Mouse (Mus musculus) cerebellum, postnatal 4 days (tissue): ENCODE data around the gene Maged1.
"Not testable (repeated sequence)": the region's sequence is repeated elsewhere in the genome, so short reads cannot be mapped to it uniquely, and the experiment has no call there.

Source experiments
- DNase-seq, 2 experiments: peaks; one replicate each; pipeline ENCODE4 v3.0.0; 2022; ENCODE audit warnings: low spot score in 2 of 2, mixed read lengths in 1 of 2

The Maged1 gene

DNA sequence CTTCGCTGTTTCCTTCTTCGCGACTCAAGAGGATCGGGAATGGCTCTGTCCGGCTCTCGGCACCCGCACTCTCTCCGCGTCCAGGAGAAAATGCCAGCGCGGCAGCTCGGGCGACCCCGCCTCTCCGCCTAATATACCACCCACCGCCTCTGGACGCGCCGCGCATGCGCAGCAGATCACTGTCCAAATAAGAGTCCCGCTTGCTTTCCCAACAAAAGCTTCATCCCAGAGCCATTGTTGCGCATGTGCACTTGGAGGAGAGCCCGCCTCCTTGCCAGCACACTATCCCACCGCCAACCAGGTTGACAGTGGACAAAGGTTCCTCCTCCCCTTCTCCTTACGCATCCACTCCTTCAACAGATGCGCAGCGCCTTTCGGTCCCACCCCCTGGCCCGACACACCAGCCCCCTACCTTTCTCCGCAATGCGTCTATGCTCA, at the start of gene Maged1:
TSS of gene Maged1 (minus strand) at position 226 of the 438 bp plus-strand sequence.
- DNase-seq: peak; percentile 56 to 86

DNA sequence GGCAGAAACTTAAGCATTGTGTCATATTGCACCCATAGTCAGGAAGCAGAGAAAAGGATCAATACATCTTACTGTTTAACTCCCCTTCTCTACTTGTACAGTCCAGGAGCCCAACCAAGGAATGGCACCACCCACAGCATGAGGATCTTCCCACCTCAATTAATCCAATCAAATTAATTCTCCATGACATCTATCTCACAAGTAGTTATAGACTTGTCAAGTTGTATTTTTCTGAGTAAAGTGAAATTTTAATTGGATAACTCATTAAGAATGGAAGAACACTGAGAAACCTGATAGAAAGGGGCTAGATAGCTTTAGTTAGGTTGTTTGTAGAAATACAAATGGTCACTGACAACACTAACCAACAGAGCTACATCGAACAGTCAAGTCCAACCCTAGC, 38.3 kb upstream of the Maged1 start:
- DNase-seq: no peak

DNA sequence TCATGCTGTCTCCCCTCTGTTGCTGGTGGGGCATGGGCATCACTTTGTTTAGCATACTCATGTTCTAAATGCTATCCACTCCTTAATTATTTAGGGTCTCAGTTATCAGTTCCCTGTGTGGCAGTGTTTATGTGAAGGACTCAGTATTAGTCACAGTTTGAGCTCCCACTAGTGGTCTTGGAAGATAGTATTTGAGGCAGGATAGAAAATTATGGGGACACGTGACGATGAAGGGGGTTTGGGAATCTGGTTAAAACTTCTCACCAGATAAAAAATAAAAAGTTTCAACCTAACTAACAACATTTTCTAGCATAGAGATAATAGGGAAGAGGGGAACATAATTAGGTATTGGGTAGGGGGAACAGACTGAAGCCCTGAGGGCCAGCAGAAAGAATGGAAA, 22.8 kb upstream of the Maged1 start:
- no peak for DNase-seq

DNA sequence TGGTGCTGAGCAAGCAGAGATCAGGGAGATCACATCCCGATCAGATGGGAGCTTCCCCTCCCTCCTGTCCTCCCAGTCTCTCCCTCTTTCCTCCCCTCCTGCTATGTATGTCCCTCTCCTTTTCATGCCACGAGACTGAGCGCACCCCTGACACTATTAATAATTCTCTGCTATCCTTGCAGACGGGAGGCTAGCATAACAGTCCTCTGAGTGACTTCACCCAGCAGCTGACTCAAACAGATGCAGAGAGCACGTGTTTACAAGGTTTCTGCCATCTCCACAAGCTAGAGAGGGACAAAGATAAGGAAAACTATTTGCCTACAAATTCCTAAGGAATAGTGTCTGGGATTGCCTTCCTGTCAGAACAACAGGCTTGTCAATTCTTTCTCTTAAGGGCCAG, 20.4 kb upstream of the Maged1 start:
- DNase-seq: no peak

- DNase-seq: no peak
Observed at GRCm38 (mm10) chrX:94548227-94548626, 6.3 kb upstream of the Maged1 start.

- no peak for DNase-seq
Observed at GRCm38 (mm10) chrX:94545941-94546340, 4.0 kb upstream of the Maged1 start.

DNA sequence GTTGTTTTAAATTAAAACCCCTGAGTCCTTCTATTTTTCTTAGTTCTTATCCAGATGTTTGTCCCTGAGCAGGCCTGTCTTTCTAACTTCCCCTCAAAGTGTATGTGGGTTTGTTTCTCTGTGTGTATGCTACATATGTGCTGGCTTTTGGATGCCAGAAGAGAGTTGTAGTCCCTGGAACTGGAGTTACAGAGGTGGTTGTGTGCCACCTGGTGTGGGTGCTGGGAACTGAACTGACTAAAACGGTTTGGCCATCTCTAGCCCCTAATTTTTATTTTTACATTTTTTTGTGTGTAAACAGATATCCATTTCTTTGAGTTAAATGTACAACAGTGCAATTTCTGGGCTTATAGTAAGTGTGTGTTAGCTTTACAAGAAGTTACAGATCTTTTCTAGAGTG, 3.0 kb upstream of the Maged1 start:
- peak in 1 of 2 experiments; percentile 21 for DNase-seq

GRCm38 (mm10) chrX:94542536-94542935, 593 bp upstream of the Maged1 start:
- DNase-seq: no peak

GRCm38 (mm10) chrX:94541206-94541605, 737 bp downstream of the Maged1 start:
- no peak for DNase-seq

DNA sequence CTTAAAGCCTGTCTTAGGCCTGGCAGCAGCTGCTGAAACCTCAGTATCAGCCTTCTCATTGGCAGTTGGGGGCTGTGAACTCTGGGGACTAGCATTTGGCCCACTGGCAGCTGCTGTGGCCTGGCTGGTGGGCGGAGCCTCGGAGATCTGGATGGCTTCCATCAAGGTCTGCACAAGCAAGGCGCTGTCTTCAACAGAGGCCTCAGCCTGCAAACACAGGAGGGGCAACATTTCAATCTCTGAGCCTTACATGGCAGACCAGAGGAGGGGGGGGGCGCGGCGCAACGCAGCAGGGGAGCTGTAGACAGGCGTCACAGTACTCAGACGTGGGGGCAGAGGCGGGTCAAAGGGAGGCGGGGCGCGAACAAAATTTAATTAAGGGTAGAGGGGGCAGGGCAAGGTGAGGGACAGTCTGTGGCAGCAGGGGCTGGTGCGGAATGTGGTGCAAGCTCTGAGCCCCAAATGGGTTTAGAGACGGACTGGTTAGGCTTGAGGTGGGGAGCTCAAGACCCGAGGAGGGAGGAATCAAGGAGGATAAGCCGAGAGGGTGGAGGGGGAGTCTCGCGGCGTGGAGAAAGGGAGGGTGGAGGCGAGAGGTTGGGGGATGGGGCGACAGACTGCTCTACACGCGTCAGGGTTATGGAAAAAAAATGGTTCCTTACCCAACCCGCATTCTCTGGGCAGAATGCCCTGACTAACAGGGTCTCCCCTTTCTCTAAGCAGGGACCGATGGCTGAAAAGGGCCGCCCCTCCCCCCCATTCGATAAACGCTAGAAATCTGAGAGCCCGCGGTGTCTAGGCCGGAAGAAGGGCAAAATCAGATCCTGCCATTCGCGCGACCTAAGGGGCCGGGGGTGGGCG, 1.4 kb downstream of the Maged1 start:
- DNase-seq: peak; percentile 30 to 80

GRCm38 (mm10) chrX:94534346-94534745, 7.6 kb downstream of the Maged1 start:
- DNase-seq: no peak

DNA sequence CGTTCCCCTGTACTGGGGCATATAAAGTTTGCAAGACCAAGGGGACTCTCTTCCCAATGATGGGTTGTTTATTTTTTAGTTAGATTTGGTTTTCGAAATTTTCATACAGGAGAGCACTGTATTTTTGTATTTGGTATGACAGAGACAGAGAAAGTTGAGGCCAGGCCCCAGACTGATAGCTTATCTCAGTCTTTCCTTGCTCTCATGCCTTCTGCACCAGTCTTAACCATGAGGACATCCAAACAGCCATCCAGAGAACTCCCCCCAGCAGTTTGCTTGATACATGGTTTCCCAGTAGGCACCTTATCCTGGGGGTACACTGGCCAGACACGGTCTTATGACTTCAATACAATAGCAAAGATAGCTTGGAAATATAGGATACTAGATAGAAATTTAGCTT, 11.6 kb downstream of the Maged1 start:
- no peak for DNase-seq

DNA sequence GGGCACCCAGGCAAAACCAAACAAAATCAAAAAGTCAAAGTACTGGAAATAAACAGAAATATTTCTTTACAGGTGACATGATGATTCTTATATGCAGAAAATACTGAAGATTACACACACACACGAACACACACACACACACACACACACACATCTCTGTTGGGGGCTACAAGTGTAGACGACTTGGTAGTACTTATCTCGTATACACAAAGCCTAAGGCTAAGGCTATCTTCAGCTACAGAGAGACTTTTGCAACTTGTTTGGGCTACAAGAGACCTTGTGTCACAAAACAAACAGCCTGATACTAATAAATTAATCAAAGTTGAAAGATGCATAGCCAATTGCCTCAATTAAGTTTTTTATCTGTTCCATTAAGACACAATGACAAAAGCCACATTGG, 19.8 kb downstream of the Maged1 start:
- DNase-seq: no peak

- no peak for DNase-seq
Observed at GRCm38 (mm10) chrX:94508442-94508819, 33.5 kb downstream of the Maged1 start.

DNA sequence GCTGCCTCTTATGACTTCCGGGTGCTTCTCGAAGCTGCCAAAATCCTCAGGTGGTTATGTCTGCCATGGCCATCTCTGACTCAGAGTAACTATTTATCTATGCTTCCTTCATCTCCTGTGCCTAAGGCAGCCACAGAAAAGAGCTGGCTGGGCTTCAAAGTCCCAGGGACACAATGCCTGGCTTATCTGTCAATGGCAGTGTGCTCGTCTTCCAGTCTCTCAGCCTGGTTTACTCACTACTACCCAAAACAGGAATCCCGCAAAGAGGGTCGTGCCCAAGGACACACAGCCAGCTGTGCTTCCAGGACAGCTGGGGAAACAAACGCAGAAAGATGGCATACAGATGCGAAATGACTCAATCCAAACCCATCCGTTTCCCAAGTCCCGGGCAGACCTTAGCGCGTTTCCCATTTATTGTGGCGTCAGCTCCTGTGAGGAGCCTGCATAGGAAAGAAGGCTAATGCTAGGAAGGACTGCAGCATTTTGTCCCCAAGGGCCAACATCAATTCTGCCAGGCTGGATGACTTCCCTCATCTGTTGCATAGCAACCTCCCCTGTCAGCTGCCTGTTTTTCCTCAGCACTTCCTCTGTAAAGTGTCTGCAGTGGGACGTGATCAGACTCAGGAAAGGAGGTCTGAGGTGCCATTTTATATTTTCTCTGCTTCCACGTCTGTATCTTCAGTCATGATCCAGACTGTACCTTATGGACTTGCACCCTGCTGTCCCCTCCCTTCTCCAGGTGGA, 34.1 kb downstream of the Maged1 start:
- not testable (repeated sequence) for DNase-seq

GRCm38 (mm10) chrX:94486001-94486792, 55.7 kb downstream of the Maged1 start:
- no peak for DNase-seq
